Mouse (Mus musculus) ES-Bruce4 (cell line): ENCODE measurements around the gene Dab1. TPM values are rescaled to one million over a fixed set of nuclear protein-coding genes. Genes with fewer than 3 reads are reported as not detected.

ENCODE experiments used
- H3K27ac ChIP-seq: 2 replicates; pipeline ENCODE4 v1.5.1; 2012; ENCODE audit warnings: low read length, inconsistent platforms; ENCODE audit not compliant: insufficient read depth
- H3K27me3 ChIP-seq: 2 replicates; pipeline ENCODE4 v1.6.1; 2012; ENCODE audit warnings: mild to moderate bottlenecking, low read length, inconsistent platforms; ENCODE audit not compliant: control insufficient read depth, poor library complexity, insufficient read depth, severe bottlenecking
- H3K36me3 ChIP-seq: 2 replicates; pipeline ENCODE4 v1.6.1; 2012; ENCODE audit warnings: inconsistent platforms, mild to moderate bottlenecking, low read length, moderate library complexity; ENCODE audit not compliant: control insufficient read depth, poor library complexity, insufficient read depth, severe bottlenecking
- H3K4me1 ChIP-seq: one replicate; pipeline ENCODE4 v1.8.1; 2011; ENCODE audit warnings: low read length; ENCODE audit not compliant: control insufficient read depth, insufficient read depth
- H3K4me3 ChIP-seq: 2 replicates; pipeline ENCODE4 v1.5.1; 2011; ENCODE audit warnings: low read depth, mild to moderate bottlenecking, low read length
- H3K9ac ChIP-seq: 2 replicates; pipeline ENCODE4 v1.6.1; 2012; ENCODE audit warnings: low read depth, mild to moderate bottlenecking, inconsistent platforms; ENCODE audit not compliant: poor library complexity, severe bottlenecking
- H3K9me3 ChIP-seq: replicated peaks from 2 replicates; pipeline ENCODE4 v1.6.1; 2012; ENCODE audit warnings: mild to moderate bottlenecking, low read length, inconsistent platforms; ENCODE audit not compliant: control insufficient read depth, poor library complexity, insufficient read depth, severe bottlenecking
- CTCF ChIP-seq: IDR thresholded peaks from one replicate; pipeline ENCODE4 v1.8.1; 2011; ENCODE audit warnings: low read depth, low read length
- EP300 ChIP-seq: IDR thresholded peaks from 2 replicates; pipeline ENCODE4 v1.6.1; 2011; ENCODE audit warnings: low read depth, low read length; ENCODE audit not compliant: insufficient read depth
- POLR2A ChIP-seq: IDR thresholded peaks from one replicate; pipeline ENCODE4 v1.8.1; 2011; ENCODE audit warnings: low read length; ENCODE audit not compliant: insufficient read depth
- polyA plus RNA-seq: library from polyadenylated mRNA; stranded (reverse); fragments of >200 nt; gene quantifications from 2 replicates; pipeline ENCODE4 v1.2.4, GENCODE M21; 2011; ENCODE audit warnings: low read depth; ENCODE audit not compliant: missing spikeins, insufficient read depth, insufficient read length

Gene Dab1
- polyA plus RNA-seq, 1 experiment = 4.8 TPM

- TF ChIP-seq CTCF (no peak), POLR2A (no peak), EP300 (no peak)
- no peak overlapping the region for H3K9ac ChIP-seq
- H3K36me3 ChIP-seq = no peaks in the 10 kb centered on the region
- no peak overlapping the region for H3K4me3 ChIP-seq
- no peaks in the 10 kb centered on the region for H3K9me3 ChIP-seq
- no peaks in the 10 kb centered on the region for H3K4me1 ChIP-seq
- no peak overlapping the region for H3K27ac ChIP-seq
- H3K27me3 ChIP-seq = no peaks in the 10 kb centered on the region
Measured at GRCm38 (mm10) chr4:104288401-104288800, 669.2 kb downstream of the Dab1 start.

- Histone ChIP-seq H3K9ac (no peak overlapping the region), H3K27me3 (no peaks in the 10 kb centered on the region), H3K4me3 (no peak overlapping the region), H3K4me1 (no peaks in the 10 kb centered on the region), H3K36me3 (no peaks in the 10 kb centered on the region), H3K27ac (no peak overlapping the region), H3K9me3 (no peaks in the 10 kb centered on the region)
- no peak for TF ChIP-seq POLR2A
- no peak for TF ChIP-seq CTCF
- no peak for TF ChIP-seq EP300
Measured at GRCm38 (mm10) chr4:104301764-104302163, 682.6 kb downstream of the Dab1 start.

GRCm38 (mm10) chr4:104302996-104303652 lies 684.0 kb downstream of the Dab1 start:
- Histone ChIP-seq H3K9me3 (no peaks in the 10 kb centered on the region), H3K36me3 (no peaks in the 10 kb centered on the region), H3K9ac (no peak overlapping the region), H3K4me1 (no peaks in the 10 kb centered on the region), H3K4me3 (no peak overlapping the region), H3K27ac (no peak overlapping the region), H3K27me3 (no peaks in the 10 kb centered on the region)
- TF ChIP-seq CTCF (no peak), EP300 (no peak), POLR2A (no peak)

GRCm38 (mm10) chr4:104307781-104308180 lies 688.6 kb downstream of the Dab1 start:
- Histone ChIP-seq H3K9ac (no peak overlapping the region), H3K4me1 (no peaks in the 10 kb centered on the region), H3K36me3 (no peaks in the 10 kb centered on the region), H3K27ac (no peak overlapping the region), H3K27me3 (no peaks in the 10 kb centered on the region), H3K4me3 (no peak overlapping the region), H3K9me3 (no peaks in the 10 kb centered on the region)
- TF ChIP-seq CTCF = no peak

GRCm38 (mm10) chr4:104326221-104326620 lies 707.1 kb downstream of the Dab1 start:
- H3K4me1 ChIP-seq = no peaks in the 10 kb centered on the region
- no peak overlapping the region for H3K4me3 ChIP-seq
- H3K27me3 ChIP-seq = no peaks in the 10 kb centered on the region; the same call in none of the 2 replicates
- no peaks in the 10 kb centered on the region for H3K9me3 ChIP-seq
- H3K36me3 ChIP-seq = no peaks in the 10 kb centered on the region
- TF ChIP-seq EP300 (no peak), CTCF (no peak), POLR2A (no peak)
- H3K27ac ChIP-seq = no peak overlapping the region
- H3K9ac ChIP-seq = no peak overlapping the region

- Histone ChIP-seq H3K9ac (no peak overlapping the region), H3K27me3 (no peaks in the 10 kb centered on the region), H3K4me1 (no peaks in the 10 kb centered on the region), H3K4me3 (no peak overlapping the region), H3K9me3 (no peaks in the 10 kb centered on the region), H3K27ac (no peak overlapping the region), H3K36me3 (no peaks in the 10 kb centered on the region)
- TF ChIP-seq EP300 = no peak
- no peak for TF ChIP-seq POLR2A
- no peak for TF ChIP-seq CTCF
Measured at GRCm38 (mm10) chr4:104331896-104332295, 712.7 kb downstream of the Dab1 start.
